Comparison of ENCODE assay signal across 8 mouse cellular contexts in the genomic region with DNA sequence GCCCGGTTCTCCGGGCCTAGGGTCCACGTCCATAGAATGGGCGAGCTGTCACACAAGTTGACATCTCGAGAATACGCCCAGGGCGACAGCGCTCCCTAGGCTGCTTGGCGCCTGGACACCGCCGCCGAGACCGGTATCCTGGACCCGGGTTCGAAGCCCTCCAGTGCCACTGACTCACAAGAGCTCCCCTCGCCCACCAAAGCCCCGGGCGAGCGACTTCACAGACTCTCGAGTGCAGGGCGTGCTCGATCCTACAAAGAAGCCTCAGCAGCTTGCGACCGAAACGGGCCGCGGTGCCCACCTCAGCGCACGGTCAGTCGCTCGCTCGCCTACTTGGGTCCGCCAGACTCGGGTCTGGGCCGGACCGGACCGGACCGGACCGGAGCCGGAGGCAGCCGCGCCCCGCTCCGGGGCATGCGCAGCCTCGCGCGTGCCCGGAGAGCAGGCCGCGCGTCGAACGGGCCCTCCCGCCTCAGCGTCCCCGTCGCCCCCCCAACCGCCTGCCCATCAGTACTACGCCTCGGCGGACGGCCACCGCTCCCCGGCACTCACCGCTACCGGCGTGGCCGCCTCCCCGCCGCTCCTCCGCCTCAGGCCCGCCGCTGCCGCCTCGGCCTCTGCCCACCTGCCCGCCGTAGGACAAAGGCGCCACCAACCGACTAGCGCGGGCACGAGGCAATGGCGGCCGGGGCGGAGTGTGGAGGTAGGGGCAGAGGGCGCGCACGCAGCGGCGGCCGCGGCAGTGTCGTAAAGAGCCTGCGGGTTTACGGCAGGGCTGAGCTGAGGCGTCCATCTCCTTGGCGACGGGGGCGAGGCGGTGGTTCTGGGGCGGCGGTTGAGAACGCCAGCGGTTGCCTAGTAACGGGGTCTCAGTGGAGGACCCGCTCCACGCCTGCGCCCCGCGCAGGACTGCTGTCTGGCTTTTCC. TPM values are rescaled to one million over a fixed set of nuclear protein-coding genes. Genes with fewer than 3 reads are reported as not detected.
DNase-seq lines count a peak whose midpoint lies in the region; ATAC-seq and TF ChIP-seq lines count a peak whose summit lies in the region.

A gene (minus strand): TSS at position 737 of the 927 bp plus-strand sequence.

- no peaks in the 10 kb centered on the region for H3K36me3 ChIP-seq in forebrain, embryonic 15.5 days

- peak; percentile 98 for DNase-seq in ES-CJ7 (ENCODE audit: low read depth, low spot score)
- peak; percentile 94 for DNase-seq in cerebellum, adult 11 months
- peak; percentile 98 for DNase-seq in heart, postnatal 25 days (ENCODE audit: low spot score)
- DNase-seq in layer of hippocampus, adult 18-20 months (ENCODE audit: low spot score in 2 of 2) = peak; percentile 98 to 99
- DNase-seq in lung, adult 2 months = peak; percentile 98
- DNase-seq in thymus, adult 18-20 months = peak; percentile 97 to 98

- H3K4me3 ChIP-seq in forebrain, embryonic 15.5 days = peak within 1 kb of the TSS; percentile 83
- H3K4me3 ChIP-seq in lung, adult 2 months (replicated peaks; ENCODE audit: extremely low read depth, low read depth, low read length) = peak within 1 kb of the TSS; percentile 97

- TF ChIP-seq CTCF in lung, adult 2 months (IDR thresholded peaks at IDR 0.05; ENCODE audit: insufficient read depth, low read length) = no peak

- under 1% methylated on average over 109 of the region's 111 CpGs for WGBS in forebrain, embryonic 15.5 days
- under 1% methylated on average over 103 of the region's 111 CpGs for WGBS in lung, adult 2 months

- peak within 1 kb of the TSS; percentile 69 for H3K4me2 ChIP-seq in forebrain, embryonic 15.5 days (replicated peaks)

- peak within 1 kb of the TSS; percentile 98 for H3K9ac ChIP-seq in forebrain, embryonic 15.5 days (replicated peaks)

- H3K27ac ChIP-seq in forebrain, embryonic 15.5 days (replicated peaks) = peak within 1 kb of the TSS; percentile 90

- no peaks in the 10 kb centered on the region for H3K27me3 ChIP-seq in forebrain, embryonic 15.5 days

- peaks cover 35% of the 10 kb centered on the region for H3K4me1 ChIP-seq in forebrain, embryonic 15.5 days
- H3K4me1 ChIP-seq in lung, adult 2 months (ENCODE audit: control insufficient read depth, insufficient read depth, low read length) = peaks cover 5% of the 10 kb centered on the region

- intact Hi-C loops in heart, postnatal 25 days (cut with DNase I) = loop anchor here (10.0 kb wide), 1 partner anchor 200 kb away; a partner anchor contains a TSS

- H3K9me3 ChIP-seq in forebrain, embryonic 15.5 days = no peaks in the 10 kb centered on the region

- peak; percentile 64; the same call in 1 of the 2 replicates for TF ChIP-seq POLR2A in lung, adult 2 months (IDR thresholded peaks at IDR 0.05; ENCODE audit: borderline replicate concordance, extremely low read depth, low read depth, low read length)

- ATAC-seq in forebrain, embryonic 15.5 days (replicated peaks) = peak; percentile 97
- ATAC-seq in neutrophil, adult 5-6 weeks (ENCODE audit: extremely low read depth, insufficient number of reproducible peaks, low FRiP score, poor library complexity, severe bottlenecking) = peak; percentile 97

RNA-seq across cellular contexts. Expression of the gene that starts here (rescaled TPM):
- polyA plus RNA-seq in forebrain, embryonic 15.5 days (2015; fragmentation: Nextera tagmentation; extraction: Ambion mirVana) = 131 and 137 TPM in 2 replicates
- 10 to 100 TPM; 19.1 to 19.5 TPM for total RNA-seq in heart, postnatal 25 days (2021)
- 10 to 100 TPM; 57.0 to 59.2 TPM for total RNA-seq in layer of hippocampus, adult 18-20 months (2021)
- 27.7 and 29.1 TPM in 2 replicates for polyA plus RNA-seq in lung, adult 2 months (2012; rRNA removed)
- 43.1 and 51.1 TPM in 2 replicates for total RNA-seq in neutrophil, adult 5-6 weeks (2017)

Comparison
In these comparisons a context has a peak if more than half of its experiments do, and no peak if none do; other contexts are left out.
1. Peak in every context shown above with its lines: DNase-seq, ATAC-seq, H3K4me3 ChIP-seq and H3K27ac ChIP-seq.